Mouse (Mus musculus) testis, adult 2 months (tissue): ENCODE data around the gene Fa2h.
"Not testable (repeated sequence)": the region's sequence is repeated elsewhere in the genome, so short reads cannot be mapped to it uniquely, and the experiment has no call there.

Source experiments
- CTCF ChIP-seq: fragments of 200-500 bp; IDR thresholded peaks from 2 replicates; pipeline ENCODE4 v1.5.1; 2012; ENCODE audit warnings: low read depth, mild to moderate bottlenecking, inconsistent platforms, low read length, moderate library complexity; ENCODE audit not compliant: control insufficient read depth, insufficient read depth, insufficient replicate concordance
- POLR2A ChIP-seq: fragments of 200-500 bp; IDR thresholded peaks from 2 replicates; pipeline ENCODE4 v1.6.1; 2012; ENCODE audit warnings: low read depth, mild to moderate bottlenecking, inconsistent platforms, low read length, moderate library complexity; ENCODE audit not compliant: control insufficient read depth

- TF ChIP-seq CTCF, POLR2A: not testable (repeated sequence)
Observed at GRCm38 (mm10) chr8:111303076-111303803, 90.4 kb downstream of the Fa2h start.
